Mouse (Mus musculus) gastrocnemius, adult 2 months (tissue): ENCODE data around the gene Cd163l1. TPM values are rescaled to one million over a fixed set of nuclear protein-coding genes. Genes with fewer than 3 reads are reported as not detected.

Experiments
- DNase-seq: peaks from one replicate; pipeline ENCODE4 v3.0.0; 2022
- H3K27ac ChIP-seq: fragments of 200-600 bp; 2 replicates; pipeline ENCODE4 v1.8.1; 2022; ENCODE audit warnings: mild to moderate bottlenecking
- H3K4me3 ChIP-seq: fragments of 200-600 bp; 2 replicates; pipeline ENCODE4 v1.8.1; 2022; ENCODE audit warnings: mild to moderate bottlenecking, moderate library complexity
- CTCF ChIP-seq: fragments of 200-600 bp; IDR thresholded peaks from 2 replicates; pipeline ENCODE4 v1.8.1; 2022; ENCODE audit warnings: antibody characterized with exemption, mild to moderate bottlenecking, moderate library complexity
- intact Hi-C: fragments of 180-260 bp; cut with DNase I; formaldehyde crosslinking; loops from one replicate; pipeline ENCODE4 v1.15.1; 2025
- total RNA-seq, 2 experiments: library from RNA; stranded (reverse); gene quantifications; 2 replicates each; pipeline ENCODE4 v1.2.3; 2021

Gene Cd163l1
- total RNA-seq, 2 experiments from 2014 or later, result not detected

GRCm38 (mm10) chr7:140192851-140193250, 25.2 kb upstream of the Cd163l1 start:
- intact Hi-C loops, result no loop called here
- no peak for DNase-seq
- H3K27ac ChIP-seq, result no peak overlapping the region
- no peak overlapping the region for H3K4me3 ChIP-seq
- TF ChIP-seq CTCF, result no peak

DNA sequence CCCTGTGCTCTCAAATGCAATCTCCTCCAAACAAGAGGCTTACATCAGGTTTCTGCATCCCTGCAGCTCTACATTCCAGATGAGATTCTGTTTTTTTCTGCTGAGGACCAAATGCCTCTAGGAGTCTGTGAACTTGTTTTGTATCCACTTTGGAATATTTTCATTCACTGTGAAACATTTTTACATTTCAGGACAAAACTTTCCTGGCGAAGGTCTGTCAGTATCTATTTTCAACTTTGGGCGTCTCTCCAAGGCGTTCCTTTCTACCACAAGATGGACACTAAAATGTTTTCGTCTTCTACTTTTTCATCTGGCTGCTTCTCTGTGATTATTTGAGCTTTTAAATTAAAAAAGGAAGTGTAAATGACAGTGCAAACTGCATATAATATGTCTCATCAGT, 24.0 kb upstream of the Cd163l1 start:
- intact Hi-C loops, result no loop called here
- TF ChIP-seq CTCF, result no peak
- no peak for DNase-seq
- Histone ChIP-seq H3K27ac (no peak overlapping the region), H3K4me3 (no peak overlapping the region)

DNA sequence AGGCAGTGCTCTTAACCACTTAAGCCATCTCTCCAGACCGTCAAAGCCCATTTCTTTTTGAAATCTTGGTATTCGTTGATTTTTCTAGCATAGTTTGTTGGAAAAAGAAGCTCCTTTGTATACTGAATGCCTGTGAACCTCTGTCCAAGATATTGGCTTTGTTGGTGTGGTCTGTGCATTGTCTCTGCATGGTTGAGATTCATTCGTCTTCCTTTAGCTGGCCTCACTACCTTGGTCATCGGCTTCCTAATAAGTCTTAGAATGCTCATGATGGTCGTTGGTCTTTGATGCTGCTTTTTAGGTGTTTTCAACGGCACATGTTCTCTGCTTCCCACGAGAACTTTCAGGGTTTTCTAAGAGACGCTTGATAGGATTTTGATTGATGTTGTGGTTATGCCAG, 22.1 kb upstream of the Cd163l1 start:
- no peak for TF ChIP-seq CTCF
- DNase-seq, result no peak

DNA sequence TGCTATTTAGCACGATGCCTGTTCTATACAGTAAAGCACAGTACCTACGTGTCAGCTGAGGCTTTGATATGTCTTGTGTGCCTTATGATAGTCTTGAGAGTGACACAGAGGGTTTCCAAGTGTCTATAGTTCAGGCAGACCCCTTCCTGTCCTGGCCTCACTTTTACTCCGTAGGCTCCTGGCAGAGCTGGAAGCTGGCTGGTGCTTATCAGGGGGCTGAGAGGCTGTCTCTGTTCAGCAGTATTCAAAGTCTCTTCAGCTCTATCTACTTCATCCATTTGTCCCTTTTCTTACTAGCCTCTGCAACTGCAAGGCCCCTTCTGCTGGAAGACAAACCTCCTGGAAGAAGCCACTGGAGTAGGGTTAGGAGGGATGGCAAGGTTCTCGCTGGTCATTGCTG, 17.0 kb upstream of the Cd163l1 start:
- no peak for TF ChIP-seq CTCF
- H3K4me3 ChIP-seq, result no peak overlapping the region
- no peak overlapping the region for H3K27ac ChIP-seq
- no peak for DNase-seq
- intact Hi-C loops, result no loop called here

More for the DNA sequence above, 22.1 kb upstream of the Cd163l1 start:
- no peak overlapping the region for H3K4me3 ChIP-seq
- intact Hi-C loops, result no loop called here
- H3K27ac ChIP-seq, result no peak overlapping the region

- no peak for TF ChIP-seq CTCF
- DNase-seq, result no peak
- no peak within 1 kb of the TSS for H3K4me3 ChIP-seq
- H3K27ac ChIP-seq, result no peak within 1 kb of the TSS
- intact Hi-C loops, result no loop called here
Observed at GRCm38 (mm10) chr7:140205864-140206263, 12.2 kb upstream of the Cd163l1 start, which contains the start of gene Olfr524. Olfr524 (minus strand) TSS chr7:140205964.

DNA sequence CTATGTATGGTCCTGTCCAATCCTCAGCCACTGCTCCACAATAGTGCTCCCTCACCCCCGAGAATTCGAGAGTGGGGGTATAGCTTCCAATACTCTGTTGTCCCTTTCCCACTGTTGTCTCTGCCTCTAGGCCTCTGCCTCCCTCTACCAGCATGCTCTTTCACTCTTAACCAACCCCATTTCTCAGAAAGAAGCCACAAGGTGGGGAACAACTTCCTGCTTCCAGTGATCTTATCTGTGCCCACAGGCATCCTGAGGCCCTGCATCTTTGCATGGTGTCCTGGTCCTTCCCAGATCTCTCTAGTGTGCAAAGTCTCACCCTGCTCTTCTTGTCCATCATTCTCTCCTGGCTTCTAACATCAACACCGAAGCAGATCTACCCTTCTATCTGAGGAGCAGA, 11.2 kb upstream of the Cd163l1 start:
- Histone ChIP-seq H3K27ac (no peak overlapping the region), H3K4me3 (no peak overlapping the region)
- no peak for DNase-seq
- TF ChIP-seq CTCF, result no peak
- intact Hi-C loops, result no loop called here

DNA sequence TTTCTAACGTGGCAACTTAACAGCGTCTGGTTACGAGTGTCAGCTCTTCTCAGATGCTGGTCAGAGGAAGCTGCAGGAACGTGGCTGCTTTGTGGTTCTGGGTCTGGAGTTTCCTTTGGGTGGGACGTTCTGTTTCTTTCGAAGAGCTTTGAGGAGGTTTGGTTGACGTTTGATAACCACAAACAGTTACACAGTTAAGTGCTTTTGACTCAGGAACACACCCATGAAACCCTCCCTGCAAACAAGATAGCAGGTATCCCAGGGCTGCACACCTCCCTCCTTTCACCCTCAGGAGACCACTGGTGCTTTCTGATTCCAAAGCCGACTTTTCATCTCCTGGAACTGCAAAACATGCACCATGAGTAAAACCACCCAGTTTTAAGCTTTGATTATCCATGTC, 9.9 kb upstream of the Cd163l1 start:
- no peak for DNase-seq
- Histone ChIP-seq H3K4me3 (no peak overlapping the region), H3K27ac (no peak overlapping the region)
- no peak for TF ChIP-seq CTCF
- intact Hi-C loops, result no loop called here

- intact Hi-C loops, result no loop called here
- H3K27ac ChIP-seq, result no peak overlapping the region
- no peak for TF ChIP-seq CTCF
- no peak for DNase-seq
- no peak overlapping the region for H3K4me3 ChIP-seq
Observed at GRCm38 (mm10) chr7:140208677-140209076, 9.4 kb upstream of the Cd163l1 start.

DNA sequence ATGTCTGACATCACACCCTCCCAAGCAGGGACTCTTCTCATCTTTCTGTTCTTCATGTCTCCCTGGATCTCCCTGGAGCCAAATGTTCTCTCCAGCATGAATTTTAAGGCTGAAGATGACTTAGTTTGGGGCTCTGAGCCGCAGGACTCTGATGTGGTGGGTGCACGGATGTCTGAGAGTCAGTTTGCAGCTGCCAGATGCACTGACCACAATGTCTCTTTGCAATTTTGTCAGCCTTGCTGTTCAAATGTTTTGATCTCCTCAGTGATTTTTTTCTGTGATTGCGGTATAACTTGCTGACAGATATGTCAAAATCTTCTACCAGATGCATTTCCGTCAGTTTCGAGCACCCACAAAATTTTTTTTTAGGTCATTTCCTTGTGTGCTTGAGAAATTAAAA, 4.2 kb upstream of the Cd163l1 start:
- DNase-seq, result no peak
- TF ChIP-seq CTCF, result no peak
- no peak overlapping the region for H3K27ac ChIP-seq
- intact Hi-C loops, result no loop called here
- H3K4me3 ChIP-seq, result no peak overlapping the region

GRCm38 (mm10) chr7:140219268-140219667, 1.2 kb downstream of the Cd163l1 start:
- intact Hi-C loops, result no loop called here
- Histone ChIP-seq H3K27ac (no peak overlapping the region), H3K4me3 (no peak overlapping the region)
- TF ChIP-seq CTCF, result no peak
- no peak for DNase-seq

GRCm38 (mm10) chr7:140220375-140220774, 2.3 kb downstream of the Cd163l1 start:
- intact Hi-C loops, result no loop called here
- Histone ChIP-seq H3K27ac (no peak overlapping the region), H3K4me3 (no peak overlapping the region)
- TF ChIP-seq CTCF, result no peak
- DNase-seq, result no peak

- H3K27ac ChIP-seq, result no peak overlapping the region
- TF ChIP-seq CTCF, result no peak
- no peak overlapping the region for H3K4me3 ChIP-seq
- DNase-seq, result no peak
- intact Hi-C loops, result no loop called here
Observed at GRCm38 (mm10) chr7:140224209-140224608, 6.1 kb downstream of the Cd163l1 start.

DNA sequence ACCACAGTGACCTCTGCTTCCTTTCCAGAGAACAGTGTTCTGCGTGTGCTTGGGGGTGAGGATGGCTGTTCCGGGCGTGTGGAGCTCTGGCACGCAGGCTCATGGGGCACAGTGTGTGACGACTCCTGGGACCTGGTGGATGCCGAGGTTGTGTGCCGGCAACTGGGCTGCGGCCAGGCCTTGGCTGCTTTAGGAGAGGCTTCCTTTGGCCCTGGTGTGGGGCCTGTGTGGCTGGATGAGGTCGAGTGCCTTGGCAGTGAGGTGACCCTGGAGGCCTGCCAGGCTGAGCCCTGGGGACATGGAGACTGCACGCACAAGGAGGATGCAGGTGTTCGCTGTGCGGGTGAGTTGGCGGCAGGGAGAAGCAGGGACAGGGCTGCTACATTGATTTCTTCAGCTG, 10.4 kb downstream of the Cd163l1 start:
- TF ChIP-seq CTCF, result no peak
- intact Hi-C loops, result no loop called here
- no peak overlapping the region for H3K4me3 ChIP-seq
- no peak overlapping the region for H3K27ac ChIP-seq
- DNase-seq, result no peak

GRCm38 (mm10) chr7:140231026-140231425, 13.0 kb downstream of the Cd163l1 start:
- TF ChIP-seq CTCF, result no peak
- no peak for DNase-seq
- intact Hi-C loops, result no loop called here
- Histone ChIP-seq H3K27ac (no peak overlapping the region), H3K4me3 (no peak overlapping the region)

- DNase-seq, result no peak
- H3K27ac ChIP-seq, result no peak overlapping the region
- intact Hi-C loops, result no loop called here
- TF ChIP-seq CTCF, result no peak
- no peak overlapping the region for H3K4me3 ChIP-seq
Observed at GRCm38 (mm10) chr7:140233696-140234095, 15.6 kb downstream of the Cd163l1 start.
